Mouse (Mus musculus) left cerebral cortex, adult 18-20 months (tissue): Measurements from ENCODE around the gene Il20ra. TPM values are rescaled to one million over a fixed set of nuclear protein-coding genes. Genes with fewer than 3 reads are reported as not detected.

ENCODE experiments used
- DNase-seq, 2 experiments: peaks; one replicate each; pipeline ENCODE4 v3.0.0; 2021 to 2022; ENCODE audit warnings: low spot score in 2 of 2, mixed read lengths in 1 of 2
- total RNA-seq, 2 experiments: library from RNA; stranded (reverse); gene quantifications; 2 replicates each; pipeline ENCODE4 v1.2.3; 2021

The Il20ra gene
- total RNA-seq, 2 experiments from 2014 or later = 0.33 to 0.35 TPM

GRCm38 (mm10) chr10:19747661-19748060 is 35.3 kb downstream of the Il20ra start:
- DNase-seq = no peak

- no peak for DNase-seq
These were observed 53.1 kb downstream of the Il20ra start for GRCm38 (mm10) chr10:19765459-19765858.

GRCm38 (mm10) chr10:19779092-19779491 is 66.7 kb downstream of the Il20ra start:
- peak; percentile 9 to 27 for DNase-seq

GRCm38 (mm10) chr10:19781365-19781764 is 69.0 kb downstream of the Il20ra start:
- DNase-seq = peak; percentile 4 to 45

DNA sequence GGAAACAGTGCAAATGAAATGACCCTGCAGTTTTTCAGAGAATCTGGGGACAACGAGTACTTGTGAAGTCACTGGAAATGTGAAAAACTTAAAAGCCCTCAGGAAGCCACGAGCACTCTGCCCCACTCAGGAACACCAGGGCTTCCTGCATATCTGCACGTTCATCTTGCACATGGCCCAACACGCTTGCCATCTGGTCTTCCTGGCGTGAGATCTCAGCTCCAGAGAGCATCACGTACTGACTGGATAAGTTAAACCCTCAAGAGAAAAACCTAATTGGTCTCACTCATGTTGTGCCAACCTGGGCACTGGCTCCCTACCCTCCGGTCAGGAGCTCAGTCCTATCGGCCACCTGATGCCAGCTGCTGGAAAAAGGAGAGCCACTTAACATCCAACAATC is 82.6 kb downstream of the Il20ra start:
- no peak for DNase-seq

DNA sequence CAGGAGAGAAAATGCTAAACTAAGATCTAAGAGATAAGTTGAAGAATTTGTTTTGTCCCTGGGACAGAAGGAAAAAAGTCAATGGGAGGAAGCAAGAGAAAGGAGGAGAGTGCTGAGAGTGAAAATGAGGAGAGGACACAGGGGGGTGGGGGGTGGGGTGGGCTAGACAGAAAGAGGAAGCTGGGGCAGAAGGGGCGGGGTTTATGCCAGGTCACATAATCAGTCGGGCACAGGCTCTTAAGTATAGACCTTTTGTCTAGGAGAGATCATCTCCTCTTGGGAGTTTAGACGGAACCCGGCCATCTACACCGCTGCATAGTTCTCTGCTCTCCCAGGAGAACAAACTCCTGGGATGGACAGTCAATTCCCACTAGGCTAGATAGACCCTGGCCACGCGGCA is 90.6 kb downstream of the Il20ra start:
- DNase-seq = no peak

DNA sequence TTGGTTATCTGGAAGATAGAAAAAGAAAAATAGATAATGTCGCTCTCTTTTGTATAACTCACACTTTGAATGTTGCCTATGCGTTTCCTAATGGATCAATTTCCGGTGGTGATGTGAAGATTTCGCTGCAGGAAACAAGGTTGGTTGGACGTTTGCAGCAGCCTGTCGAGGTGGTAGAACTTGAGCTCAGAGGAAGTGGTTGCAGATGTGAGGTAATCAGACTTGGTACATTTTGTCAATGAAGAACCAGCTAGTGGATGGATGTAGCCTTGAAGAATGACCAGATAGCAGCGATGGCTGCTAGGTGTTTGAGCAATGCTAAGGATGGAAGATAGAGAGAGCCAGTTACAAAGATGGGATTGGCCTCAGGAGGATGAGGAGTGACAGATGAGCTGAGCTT is 92.4 kb downstream of the Il20ra start:
- DNase-seq = no peak

Other genes with a start within 250 kb of the Il20ra start
- gene Ifngr1, start 120.6 kb upstream of the Il20ra start, total RNA-seq = 10 to 100 TPM; 18.5 to 18.6 TPM
- gene Il22ra2, start 90.6 kb upstream of the Il20ra start, total RNA-seq = not detected
- gene Slc35d3, start 138.9 kb downstream of the Il20ra start, total RNA-seq = 1 to 10 TPM; 2.9 to 3.8 TPM
- 10 to 100 TPM; 24.5 to 26.1 TPM for gene Pex7, start 195.1 kb downstream of the Il20ra start, total RNA-seq
- 10 to 100 TPM; 47.7 to 48.4 TPM for gene Map3k5, start 221.9 kb downstream of the Il20ra start, total RNA-seq